Mouse (Mus musculus): ENCODE measurements at regions not wholly inside any gene's neighbourhood (a gene's known extent, or its start where the extent isn't known, plus 50 kb on each side); places are given as distances from the start of the nearest gene placed in this dataset.
A peak's percentile ranks its signal among the peaks of the same experiment; 100 is the strongest.

- H3K27me3 ChIP-seq (ENCODE audit: insufficient read depth, low read length) = no peaks in the 10 kb centered on the region
- no peak overlapping the region for H3K4me3 ChIP-seq (ENCODE audit: low read depth, low read length)
- no peak for TF ChIP-seq CTCF (IDR thresholded peaks at IDR 0.05)
- H3K4me1 ChIP-seq (ENCODE audit: insufficient read depth, low read length) = no peaks in the 10 kb centered on the region
- 64% methylated on average over 4 of the region's 4 CpGs for WGBS
- no peak for DNase-seq (ENCODE audit: low spot score)
- no peak overlapping the region for H3K27ac ChIP-seq (ENCODE audit: low read depth, low read length)
- H3K4me2 ChIP-seq (ENCODE audit: low read depth, low read length, poor library complexity, severe bottlenecking) = no peak overlapping the region
- H3K9ac ChIP-seq (replicated peaks; ENCODE audit: low read length, poor library complexity, severe bottlenecking) = no peak overlapping the region
- H3K9me3 ChIP-seq (ENCODE audit: low read length) = no peaks in the 10 kb centered on the region
- H3K36me3 ChIP-seq (ENCODE audit: insufficient read depth, low read length) = no peaks in the 10 kb centered on the region
- no peak for ATAC-seq (ENCODE audit: low FRiP score)
These were observed 631.8 kb downstream of the Defb40 start for GRCm38 (mm10) chr8:18346248-18346647.

- 18% methylated on average over 6 of the region's 6 CpGs for WGBS
- no peaks in the 10 kb centered on the region for H3K36me3 ChIP-seq (ENCODE audit: insufficient read depth, low read length)
- ATAC-seq (ENCODE audit: low FRiP score) (peak; percentile 76; the same call in 1 of the 2 replicates), DNase-seq (ENCODE audit: low spot score) (peak; percentile 87)
- no peak overlapping the region for H3K9ac ChIP-seq (replicated peaks; ENCODE audit: low read length, poor library complexity, severe bottlenecking)
- no peak overlapping the region for H3K4me2 ChIP-seq (ENCODE audit: low read depth, low read length, poor library complexity, severe bottlenecking)
- H3K4me3 ChIP-seq (ENCODE audit: low read depth, low read length) = no peak overlapping the region
- H3K27me3 ChIP-seq (ENCODE audit: insufficient read depth, low read length) = no peaks in the 10 kb centered on the region
- H3K4me1 ChIP-seq (ENCODE audit: insufficient read depth, low read length) = no peaks in the 10 kb centered on the region
- H3K27ac ChIP-seq (ENCODE audit: low read depth, low read length) = no peak overlapping the region
- H3K9me3 ChIP-seq (ENCODE audit: low read length) = no peaks in the 10 kb centered on the region
- TF ChIP-seq CTCF (IDR thresholded peaks at IDR 0.05) = peak; percentile 97
These were observed 632.7 kb downstream of the Defb40 start for GRCm38 (mm10) chr8:18345322-18345721.

GRCm38 (mm10) chr8:18344838-18345237, 633.2 kb downstream of the Defb40 start:
- H3K36me3 ChIP-seq (ENCODE audit: insufficient read depth, low read length) = no peaks in the 10 kb centered on the region
- DNase-seq (ENCODE audit: low spot score) (no peak), ATAC-seq (ENCODE audit: low FRiP score) (no peak)
- WGBS = 78% methylated on average over 5 of the region's 5 CpGs
- H3K4me3 ChIP-seq (ENCODE audit: low read depth, low read length) = no peak overlapping the region
- no peaks in the 10 kb centered on the region for H3K9me3 ChIP-seq (ENCODE audit: low read length)
- H3K27ac ChIP-seq (ENCODE audit: low read depth, low read length) = no peak overlapping the region
- no peak for TF ChIP-seq CTCF (IDR thresholded peaks at IDR 0.05)
- no peaks in the 10 kb centered on the region for H3K4me1 ChIP-seq (ENCODE audit: insufficient read depth, low read length)
- H3K27me3 ChIP-seq (ENCODE audit: insufficient read depth, low read length) = no peaks in the 10 kb centered on the region
- H3K9ac ChIP-seq (replicated peaks; ENCODE audit: low read length, poor library complexity, severe bottlenecking) = no peak overlapping the region
- no peak overlapping the region for H3K4me2 ChIP-seq (ENCODE audit: low read depth, low read length, poor library complexity, severe bottlenecking)

- WGBS = 93% methylated on average over 1 of the region's 1 CpGs
- Histone ChIP-seq H3K4me1 (ENCODE audit: insufficient read depth, low read length) (no peaks in the 10 kb centered on the region), H3K27me3 (ENCODE audit: insufficient read depth, low read length) (no peaks in the 10 kb centered on the region), H3K9me3 (ENCODE audit: low read length) (no peaks in the 10 kb centered on the region), H3K27ac (ENCODE audit: low read depth, low read length) (no peak overlapping the region), H3K4me2 (ENCODE audit: low read depth, low read length, poor library complexity, severe bottlenecking) (no peak overlapping the region), H3K36me3 (ENCODE audit: insufficient read depth, low read length) (no peaks in the 10 kb centered on the region), H3K9ac (replicated peaks; ENCODE audit: low read length, poor library complexity, severe bottlenecking) (no peak overlapping the region), H3K4me3 (ENCODE audit: low read depth, low read length) (no peak overlapping the region)
- DNase-seq (ENCODE audit: low spot score) (no peak), ATAC-seq (ENCODE audit: low FRiP score) (no peak)
- TF ChIP-seq CTCF (IDR thresholded peaks at IDR 0.05) = no peak
These were observed 642.5 kb downstream of the Defb40 start for GRCm38 (mm10) chr8:18335576-18335975.

- Histone ChIP-seq H3K4me1 (ENCODE audit: insufficient read depth, low read length) (no peaks in the 10 kb centered on the region), H3K9me3 (ENCODE audit: low read length) (no peaks in the 10 kb centered on the region), H3K9ac (replicated peaks; ENCODE audit: low read length, poor library complexity, severe bottlenecking) (no peak overlapping the region), H3K27ac (ENCODE audit: low read depth, low read length) (no peak overlapping the region), H3K36me3 (ENCODE audit: insufficient read depth, low read length) (no peaks in the 10 kb centered on the region), H3K4me2 (ENCODE audit: low read depth, low read length, poor library complexity, severe bottlenecking) (no peak overlapping the region), H3K27me3 (ENCODE audit: insufficient read depth, low read length) (no peaks in the 10 kb centered on the region), H3K4me3 (ENCODE audit: low read depth, low read length) (no peak overlapping the region)
- 95% methylated on average over 2 of the region's 2 CpGs for WGBS
- TF ChIP-seq CTCF (IDR thresholded peaks at IDR 0.05) = no peak
- DNase-seq (ENCODE audit: low spot score) (no peak), ATAC-seq (ENCODE audit: low FRiP score) (no peak)
These were observed 649.5 kb downstream of the Defb40 start for GRCm38 (mm10) chr8:18328521-18328920.

- TF ChIP-seq CTCF (IDR thresholded peaks at IDR 0.05) = no peak
- DNase-seq (ENCODE audit: low spot score) (no peak), ATAC-seq (ENCODE audit: low FRiP score) (no peak)
- Histone ChIP-seq H3K4me3 (ENCODE audit: low read depth, low read length) (no peak overlapping the region), H3K4me2 (ENCODE audit: low read depth, low read length, poor library complexity, severe bottlenecking) (no peak overlapping the region), H3K36me3 (ENCODE audit: insufficient read depth, low read length) (no peaks in the 10 kb centered on the region), H3K27ac (ENCODE audit: low read depth, low read length) (no peak overlapping the region), H3K27me3 (ENCODE audit: insufficient read depth, low read length) (no peaks in the 10 kb centered on the region), H3K9me3 (ENCODE audit: low read length) (no peaks in the 10 kb centered on the region), H3K9ac (replicated peaks; ENCODE audit: low read length, poor library complexity, severe bottlenecking) (no peak overlapping the region), H3K4me1 (ENCODE audit: insufficient read depth, low read length) (no peaks in the 10 kb centered on the region; the same call in 1 of the 2 replicates)
- WGBS = 37% methylated on average over 2 of the region's 2 CpGs
These were observed 661.6 kb downstream of the Defb40 start for GRCm38 (mm10) chr8:18316488-18316887.
